Mouse (Mus musculus): ENCODE results near the gene Cyth1.

Gene Cyth1

DNA sequence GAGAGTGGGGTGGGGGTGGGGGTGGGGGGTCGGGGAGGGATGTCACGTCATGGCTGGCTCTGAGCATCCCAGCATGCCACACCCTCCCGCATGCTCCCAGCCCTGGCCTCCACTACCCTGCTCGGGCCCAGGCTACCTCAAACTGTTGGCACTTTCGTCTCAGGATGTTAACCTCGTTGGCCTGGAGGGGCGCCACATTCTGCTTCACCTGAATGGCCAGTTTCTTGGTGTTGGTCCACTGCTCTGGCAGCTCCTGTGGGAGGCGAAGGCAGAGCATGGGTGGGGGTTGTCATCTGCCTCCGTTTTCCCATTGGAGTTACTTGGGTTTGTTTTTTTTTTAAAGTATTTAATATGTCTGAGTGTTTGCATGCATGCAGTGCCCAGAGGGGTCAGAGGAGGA, 147.3 kb downstream of the Cyth1 start:
- DNase-seq, result no peak

DNA sequence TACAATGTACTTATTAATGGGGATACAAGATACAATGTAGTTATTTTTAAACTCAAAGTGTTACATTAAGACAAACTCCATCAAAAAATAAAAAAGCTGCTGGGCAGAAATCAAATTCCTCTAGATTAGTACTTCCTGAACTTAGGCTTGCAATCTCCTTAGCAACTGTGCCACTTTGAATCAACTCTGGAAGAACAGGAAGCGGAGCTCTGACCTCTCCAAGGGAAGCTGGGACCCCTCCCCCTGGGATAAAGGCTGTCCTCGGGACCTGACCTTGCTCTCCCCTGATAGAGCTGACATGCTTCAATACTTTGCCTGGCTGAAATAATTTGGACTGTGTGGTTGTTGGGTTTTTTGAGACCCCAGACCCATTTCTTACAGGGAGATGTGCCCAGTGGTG, 151.7 kb downstream of the Cyth1 start:
- no peak for DNase-seq

DNA sequence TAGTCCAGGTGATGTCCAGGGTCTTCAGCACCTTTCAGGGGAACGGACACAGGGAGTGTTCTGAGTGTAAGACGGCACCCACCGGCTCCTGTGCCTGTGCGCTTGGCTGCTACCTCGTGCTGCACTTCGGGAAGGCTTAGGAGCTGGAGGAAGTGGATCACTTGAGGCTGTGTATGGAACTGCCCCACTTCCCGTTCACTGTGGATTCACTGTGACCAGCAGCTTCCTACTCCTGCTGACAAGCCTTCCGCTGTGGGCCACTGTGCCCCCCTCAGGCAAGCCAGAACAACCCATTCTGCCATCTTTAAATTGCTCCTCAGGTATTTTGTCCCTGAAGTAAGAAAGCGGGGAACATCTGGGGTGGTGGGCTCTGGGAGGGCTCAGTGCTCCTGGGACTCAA, 153.4 kb downstream of the Cyth1 start:
- DNase-seq, result no peak

DNA sequence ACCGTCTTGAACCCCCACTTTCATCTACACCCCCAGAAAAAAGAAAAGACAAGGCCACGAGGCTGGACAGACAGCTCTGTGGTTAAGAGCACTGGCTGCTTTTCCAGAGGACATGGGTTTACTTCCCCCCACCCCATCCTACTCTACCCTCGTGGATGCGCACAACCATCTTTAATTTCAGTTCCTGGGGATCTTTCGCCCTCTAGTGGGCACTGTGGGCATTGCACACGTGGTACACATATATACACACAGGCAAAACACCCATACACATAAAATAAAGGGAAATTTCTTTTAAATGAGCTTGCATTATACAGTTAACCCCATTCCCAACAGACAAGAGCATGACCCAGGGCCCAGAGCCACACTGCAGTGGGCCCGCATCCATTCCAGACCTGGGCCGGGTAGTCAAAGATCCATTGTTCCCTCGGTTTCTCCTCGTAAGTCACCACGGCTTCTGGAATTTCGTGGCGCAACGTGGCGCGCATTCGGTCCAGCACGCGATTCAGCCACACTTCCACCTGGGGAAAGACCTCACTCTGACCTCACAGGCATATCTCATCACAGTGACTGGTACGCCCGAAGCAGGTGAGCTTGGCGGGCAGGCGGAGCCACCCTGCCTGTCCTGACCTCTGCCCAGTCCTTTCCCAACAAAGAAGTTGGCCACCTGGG, 157.3 kb downstream of the Cyth1 start:
- DNase-seq, result no peak

DNA sequence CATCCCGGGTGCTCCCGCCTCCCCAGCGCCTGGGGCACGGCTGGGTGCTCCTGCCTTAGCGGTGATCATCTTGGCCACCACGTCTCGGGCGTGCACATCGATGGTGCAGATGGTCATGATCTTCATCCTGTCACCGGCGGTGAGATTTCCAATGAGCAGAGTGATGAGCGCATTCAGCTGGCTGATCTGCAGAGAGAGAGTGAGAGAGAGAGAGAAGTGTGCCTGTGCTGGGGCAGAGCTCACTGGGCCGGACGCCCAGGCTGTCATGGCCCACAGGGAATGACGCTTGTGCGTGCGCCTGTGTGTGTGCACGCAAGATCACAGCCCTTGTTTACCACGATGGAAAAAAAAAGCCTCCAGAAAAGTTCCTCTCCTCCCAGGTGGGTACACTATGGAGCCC, 159.5 kb downstream of the Cyth1 start:
- DNase-seq, result no peak

DNA sequence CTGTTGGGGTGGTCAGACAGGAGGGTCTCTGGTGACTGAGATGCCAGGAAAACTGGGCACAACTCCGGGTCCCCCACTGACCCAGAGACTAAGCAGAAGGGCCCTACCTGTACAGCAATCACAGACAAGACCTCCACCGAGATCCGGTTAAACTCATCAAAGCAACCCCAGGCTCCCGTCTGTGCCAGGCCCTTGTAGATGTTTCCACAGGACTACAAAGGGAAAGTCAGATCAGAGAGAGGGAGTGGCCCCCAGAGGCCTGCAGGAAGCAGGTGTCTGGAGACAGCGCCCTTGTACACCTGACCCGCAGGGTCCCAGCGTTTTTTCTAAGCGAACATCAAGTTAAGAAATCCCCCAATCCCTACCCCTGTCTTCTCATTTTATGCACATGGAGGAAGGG, 162.4 kb downstream of the Cyth1 start:
- peak; percentile 48 for DNase-seq

DNA sequence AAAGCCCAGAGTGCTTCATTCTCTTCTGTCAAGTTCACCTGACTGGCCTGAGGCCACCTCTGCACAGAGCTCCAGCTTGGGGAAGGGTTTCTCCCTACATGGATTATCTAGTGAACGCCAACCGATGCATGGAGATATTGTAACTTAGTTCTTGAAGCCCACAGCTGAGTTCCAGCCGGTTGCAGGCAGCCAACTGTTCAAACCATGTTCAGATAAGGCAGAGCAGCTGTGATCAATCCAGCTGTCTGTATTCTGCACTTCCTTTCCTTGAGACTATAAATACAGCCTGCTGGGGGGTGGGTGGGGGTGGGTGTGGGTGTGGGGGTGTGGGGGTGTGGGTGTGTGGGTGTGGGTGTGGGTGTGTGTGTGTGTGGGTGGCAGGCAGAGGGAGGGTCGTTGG, 163.2 kb downstream of the Cyth1 start:
- DNase-seq, result peak; percentile 47

DNA sequence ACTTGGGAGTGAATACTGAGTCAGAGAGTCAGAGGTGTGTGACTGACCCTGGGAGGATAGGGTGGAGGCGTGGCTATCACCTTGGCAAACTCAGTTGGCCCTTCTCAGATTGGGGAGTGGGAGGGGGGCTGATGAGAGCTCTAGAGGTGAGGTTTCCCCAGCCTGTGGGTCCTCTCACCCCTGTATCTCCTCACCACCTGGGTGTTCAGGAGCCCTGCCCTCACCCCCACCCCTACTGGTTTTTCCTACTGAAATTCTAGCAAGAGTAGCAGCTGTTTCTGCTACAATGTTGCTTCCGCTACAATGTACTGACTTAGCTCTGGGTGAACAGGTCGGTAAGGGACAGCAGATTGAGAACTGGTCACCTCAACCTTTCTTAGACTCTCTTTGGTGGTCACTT, 164.1 kb downstream of the Cyth1 start:
- DNase-seq, result peak; percentile 36

DNA sequence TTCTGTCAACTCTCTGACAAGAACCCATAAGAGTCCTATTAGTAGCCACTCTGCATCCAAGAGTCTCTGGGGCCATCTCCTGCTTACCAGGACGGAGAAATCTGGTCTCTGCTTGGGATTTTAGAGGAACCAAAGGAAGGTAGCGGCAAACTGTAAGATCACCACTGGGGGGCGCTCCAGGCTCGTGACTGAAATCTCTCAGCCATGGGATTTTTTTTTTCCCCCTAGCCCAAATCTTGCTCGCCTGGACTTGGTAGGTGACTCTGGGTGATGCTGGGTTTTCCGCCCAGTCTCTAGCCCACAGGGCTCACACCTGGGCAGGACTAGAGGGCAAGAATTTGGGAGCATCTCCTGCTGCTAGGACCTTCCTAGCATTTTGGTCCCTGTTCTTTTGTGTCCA, 164.6 kb downstream of the Cyth1 start:
- DNase-seq, result peak; percentile 74

DNA sequence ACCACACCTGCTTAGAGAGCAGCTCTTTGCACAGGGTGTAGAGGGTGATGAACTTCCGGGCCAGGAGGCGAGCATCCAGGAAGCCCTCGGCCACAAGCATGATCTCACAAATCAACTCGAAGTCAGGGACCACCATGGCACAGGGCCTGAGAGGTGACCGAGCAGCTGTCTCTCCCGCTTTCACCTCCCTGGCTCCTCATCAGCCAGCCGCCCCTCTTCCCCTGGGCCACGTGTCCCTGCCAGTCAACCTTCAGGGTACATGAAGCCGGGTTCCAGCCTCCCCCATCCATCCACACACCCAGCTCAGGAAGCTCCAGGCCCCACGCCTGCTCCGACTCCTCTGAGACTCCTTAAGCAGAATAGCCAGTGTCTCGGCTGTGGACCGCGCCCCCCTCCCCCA, 166.1 kb downstream of the Cyth1 start:
- no peak for DNase-seq

Data from thymus, postnatal 25 days (tissue).